Mouse (Mus musculus) C2C12 (cell line): Measurements from ENCODE around the gene Mfsd5. TPM values are rescaled to one million over a fixed set of nuclear protein-coding genes. Genes with fewer than 3 reads are reported as not detected.

ENCODE experiments used
- H3K27me3 ChIP-seq: one replicate; pipeline ENCODE4 v1.6.1; 2011; ENCODE audit not compliant: control insufficient read depth, insufficient read depth, insufficient read length
- H3K36me3 ChIP-seq: one replicate; pipeline ENCODE4 v1.6.1; 2011; ENCODE audit not compliant: control insufficient read depth, insufficient read depth
- H3K4me3 ChIP-seq: one replicate; pipeline ENCODE4 v1.5.1; 2011; ENCODE audit warnings: mild to moderate bottlenecking, control low read depth; ENCODE audit not compliant: poor library complexity, insufficient read depth, severe bottlenecking
- H3K79me2 ChIP-seq: one replicate; pipeline ENCODE4 v1.6.1; 2011; ENCODE audit not compliant: control insufficient read depth, insufficient read depth
- H3K79me3 ChIP-seq: one replicate; pipeline ENCODE4 v1.6.1; 2011; ENCODE audit warnings: low read depth, control low read depth
- H3ac ChIP-seq: one replicate; pipeline ENCODE3; 2011; ENCODE audit warnings: low read depth; ENCODE audit not compliant: control insufficient read depth, insufficient read length
- CEBPB ChIP-seq: IDR thresholded peaks from one replicate; pipeline ENCODE4 v1.6.1; 2011; ENCODE audit warnings: low read depth, mild to moderate bottlenecking, control low read depth, moderate library complexity
- CTCF ChIP-seq: IDR thresholded peaks from one replicate; pipeline ENCODE4 v1.5.1; 2011; ENCODE audit not compliant: control insufficient read depth, insufficient read depth, insufficient read length
- FOSL1 ChIP-seq: IDR thresholded peaks from one replicate; pipeline ENCODE4 v1.8.0; 2011; ENCODE audit warnings: mild to moderate bottlenecking, low read length; ENCODE audit not compliant: poor library complexity, insufficient read depth, severe bottlenecking
- MAX ChIP-seq: IDR thresholded peaks from one replicate; pipeline ENCODE4 v1.6.1; 2011; ENCODE audit warnings: mild to moderate bottlenecking, control low read depth
- MYOD1 ChIP-seq: IDR thresholded peaks from one replicate; pipeline ENCODE4 v1.6.1; 2011; ENCODE audit warnings: low read depth; ENCODE audit not compliant: control insufficient read depth, insufficient read length
- MYOG ChIP-seq: IDR thresholded peaks from one replicate; pipeline ENCODE4 v1.6.1; 2011; ENCODE audit not compliant: control insufficient read depth, insufficient read length; ENCODE audit errors: extremely low read depth
- USF1 ChIP-seq: IDR thresholded peaks from one replicate; pipeline ENCODE4 v1.6.1; 2011; ENCODE audit warnings: low read depth, mild to moderate bottlenecking, control low read depth, moderate library complexity
- long read RNA-seq, 2 experiments: library from polyadenylated mRNA; unstranded; transcript quantifications; one replicate each; pipeline ENCODE4 v2.0.0; 2019 to 2020
- polyA plus RNA-seq: library from polyadenylated mRNA; unstranded; fragments of >200 nt; fragmentation: generic; extraction: Trizol; gene quantifications from one replicate; pipeline ENCODE4 v1.2.1, GENCODE M21; 2012; ENCODE audit warnings: missing spikeins

Gene Mfsd5
- polyA plus RNA-seq, result 126 TPM
- long read RNA-seq, experiment 1, transcript Mfsd5-201 (2 exons, 1,754 nt), result major isoform, 94 of 110 reads
- long read RNA-seq, experiment 1, partial matches to known transcripts, result 0 of 110 reads
- long read RNA-seq, experiment 1, other reads (novel, unspliced or antisense), result 16 of 110 reads
- long read RNA-seq, experiment 2, transcript Mfsd5-201 (2 exons, 1,754 nt), result major isoform, 86 of 92 reads
- long read RNA-seq, experiment 2, partial matches to known transcripts, result 5 of 92 reads
- long read RNA-seq, experiment 2, other reads (novel, unspliced or antisense), result 1 of 92 reads

DNA sequence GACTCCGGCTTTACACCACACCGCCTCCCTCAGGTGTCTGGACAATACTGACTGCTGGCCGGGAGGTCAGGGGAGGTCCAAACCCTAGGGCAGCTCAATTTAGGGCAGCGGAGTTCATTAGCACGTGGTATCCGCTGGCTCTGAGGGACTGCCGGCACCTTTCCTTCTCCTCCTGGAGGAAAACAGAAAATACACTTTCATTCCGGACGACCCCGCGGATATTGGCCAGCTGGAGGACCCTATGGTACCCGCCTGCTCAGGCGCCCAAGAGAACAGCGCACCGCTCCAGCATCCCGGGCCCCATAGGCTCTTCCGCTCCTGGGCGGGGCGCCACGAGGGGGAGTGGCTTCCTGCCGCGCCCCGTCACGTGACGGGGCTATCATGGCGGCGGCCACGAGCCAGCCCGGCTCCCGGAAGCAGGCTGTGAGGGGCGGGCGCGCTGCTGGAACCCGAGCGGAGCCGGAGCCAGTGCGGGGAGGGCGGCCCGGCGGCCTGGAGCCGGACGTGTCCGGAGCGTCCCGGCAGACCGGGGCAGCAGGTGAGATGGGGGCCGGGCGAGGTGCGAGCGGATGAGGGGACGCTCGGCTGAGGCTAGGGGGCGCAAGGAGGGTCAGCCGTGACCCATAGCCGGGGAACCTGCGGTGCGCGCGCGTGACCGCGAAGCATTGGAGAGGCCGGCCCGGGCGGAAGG is at the start of gene Mfsd5:
Gene Mfsd5 (plus strand): TSS at position 363 of the 691 bp plus-strand sequence.
- H3K4me3 ChIP-seq, result peak within 1 kb of the TSS; percentile 78
- H3K36me3 ChIP-seq, result peaks cover 20% of the 10 kb centered on the region
- no peaks in the 10 kb centered on the region for H3K27me3 ChIP-seq
- H3ac ChIP-seq, result peak within 1 kb of the TSS; percentile 84
- H3K79me2 ChIP-seq, result peaks cover 28% of the 10 kb centered on the region
- peaks cover 25% of the 10 kb centered on the region for H3K79me3 ChIP-seq
- TF ChIP-seq MYOG (no peak), MYOD1 (no peak), CEBPB (no peak), USF1 (peak; percentile 97), MAX (peak; percentile 90), FOSL1 (no peak), CTCF (peak; percentile 54)

- peaks cover 21% of the 10 kb centered on the region for H3K79me3 ChIP-seq
- peaks cover 41% of the 10 kb centered on the region for H3K79me2 ChIP-seq
- no peaks in the 10 kb centered on the region for H3K27me3 ChIP-seq
- peaks cover 44% of the 10 kb centered on the region for H3K36me3 ChIP-seq
- H3K4me3 ChIP-seq, result peak overlapping the region; percentile 8
- TF ChIP-seq CTCF, result no peak
- TF ChIP-seq CEBPB, result peak; percentile 94
- TF ChIP-seq MYOG, result no peak
- peak; percentile 95 for TF ChIP-seq USF1
- peak; percentile 96 for TF ChIP-seq FOSL1
- peak; percentile 100 for TF ChIP-seq MAX
- peak; percentile 73 for TF ChIP-seq MYOD1
- H3ac ChIP-seq, result peak overlapping the region; percentile 22
These were observed 48.6 kb upstream of the Mfsd5 start for GRCm38 (mm10) chr15:102230408-102231321.

GRCm38 (mm10) chr15:102231748-102232147 is 47.5 kb upstream of the Mfsd5 start, which contains the start of gene Itgb7:
TSS of gene Itgb7 (minus strand) at chr15:102231944.
- H3K36me3 ChIP-seq, result peaks cover 45% of the 10 kb centered on the region
- peak within 1 kb of the TSS; percentile 8 for H3K4me3 ChIP-seq
- TF ChIP-seq FOSL1, result no peak
- TF ChIP-seq CTCF, result no peak
- no peak for TF ChIP-seq MYOD1
- no peak for TF ChIP-seq USF1
- TF ChIP-seq CEBPB, result no peak
- no peak for TF ChIP-seq MYOG
- TF ChIP-seq MAX, result no peak
- peak within 1 kb of the TSS; percentile 22 for H3ac ChIP-seq
- H3K79me2 ChIP-seq, result peaks cover 35% of the 10 kb centered on the region
- H3K27me3 ChIP-seq, result no peaks in the 10 kb centered on the region
- peaks cover 21% of the 10 kb centered on the region for H3K79me3 ChIP-seq

DNA sequence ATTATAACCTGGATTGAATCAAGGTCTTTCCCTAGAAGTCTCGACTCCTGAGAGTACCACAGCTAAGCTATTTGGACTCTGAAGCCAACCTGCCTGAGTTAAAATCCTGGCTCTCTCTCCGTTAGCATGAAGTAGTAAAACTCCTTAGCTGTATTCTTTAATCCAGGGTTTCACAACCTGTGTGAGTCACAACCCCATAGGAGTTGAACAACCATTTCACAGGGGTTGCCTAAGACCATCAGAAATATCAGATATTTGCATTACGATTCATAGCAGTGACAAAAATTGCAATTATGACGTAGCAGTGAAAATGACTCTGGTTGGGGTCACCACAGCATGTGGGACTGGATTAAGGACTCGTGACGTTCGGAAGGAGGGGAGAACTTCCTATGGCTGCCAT is 46.5 kb upstream of the Mfsd5 start:
- Histone ChIP-seq H3K79me3 (peaks cover 14% of the 10 kb centered on the region), H3K36me3 (peaks cover 46% of the 10 kb centered on the region), H3ac (no peak overlapping the region), H3K27me3 (no peaks in the 10 kb centered on the region), H3K4me3 (no peak overlapping the region), H3K79me2 (peaks cover 25% of the 10 kb centered on the region)
- TF ChIP-seq CEBPB (peak; percentile 99), MYOD1 (no peak), FOSL1 (peak; percentile 68), USF1 (peak; percentile 48)

GRCm38 (mm10) chr15:102233896-102234295 is 45.4 kb upstream of the Mfsd5 start:
- no peaks in the 10 kb centered on the region for H3K27me3 ChIP-seq
- TF ChIP-seq MAX, result no peak
- no peak for TF ChIP-seq FOSL1
- no peak for TF ChIP-seq CTCF
- TF ChIP-seq USF1, result no peak
- TF ChIP-seq MYOG, result no peak
- TF ChIP-seq MYOD1, result no peak
- TF ChIP-seq CEBPB, result no peak
- peaks cover 7% of the 10 kb centered on the region for H3K79me3 ChIP-seq
- H3K36me3 ChIP-seq, result peaks cover 57% of the 10 kb centered on the region
- H3K4me3 ChIP-seq, result no peak overlapping the region
- H3ac ChIP-seq, result no peak overlapping the region
- peaks cover 14% of the 10 kb centered on the region for H3K79me2 ChIP-seq
